Mouse (Mus musculus) midbrain, embryonic 15.5 days (tissue): ENCODE measurements at regions not wholly inside any gene's neighbourhood (a gene's known extent, or its start where the extent isn't known, plus 50 kb on each side); places are given as distances from the start of the nearest gene placed in this dataset.
A peak's percentile ranks its signal among the peaks of the same experiment; 100 is the strongest.

Experiments used
- ATAC-seq: fragments of 200-750 bp; cut with Nextera tagmentation; replicated peaks from 2 replicates; pipeline ENCODE4 v1.8.0; 2017; ENCODE audit warnings: moderate TSS enrichment
- H3K27ac ChIP-seq: fragments of 300-500 bp; sonication (generic); 2 replicates; pipeline ENCODE4 v1.5.1; 2015; ENCODE audit warnings: mild to moderate bottlenecking, inconsistent platforms
- H3K27me3 ChIP-seq: fragments of 300-500 bp; sonication (generic); replicated peaks from 2 replicates; pipeline ENCODE4 v1.6.1; 2015; ENCODE audit warnings: inconsistent platforms
- H3K36me3 ChIP-seq: fragments of 300-500 bp; sonication (generic); replicated peaks from 2 replicates; pipeline ENCODE4 v1.6.1; 2015; ENCODE audit warnings: inconsistent platforms
- H3K4me1 ChIP-seq: fragments of 300-500 bp; sonication (generic); 2 replicates; pipeline ENCODE4 v1.6.1; 2015; ENCODE audit warnings: inconsistent platforms
- H3K4me2 ChIP-seq: fragments of 300-500 bp; sonication (generic); 2 replicates; pipeline ENCODE4 v1.6.1; 2015; ENCODE audit warnings: inconsistent platforms, mild to moderate bottlenecking, moderate library complexity
- H3K4me3 ChIP-seq: fragments of 300-500 bp; sonication (generic); 2 replicates; pipeline ENCODE4 v1.5.1; 2015; ENCODE audit warnings: mild to moderate bottlenecking, inconsistent platforms
- H3K9ac ChIP-seq: fragments of 300-500 bp; sonication (generic); 2 replicates; pipeline ENCODE4 v1.6.1; 2015; ENCODE audit warnings: mild to moderate bottlenecking, inconsistent platforms
- H3K9me3 ChIP-seq: fragments of 300-500 bp; sonication (generic); 2 replicates; pipeline ENCODE4 v1.6.1; 2016; ENCODE audit warnings: inconsistent platforms
- WGBS: fragments of 180-500 bp; shearing (Covaris S2); methylation state at CpG from one replicate; pipeline ENCODE4 v1.1.7; 2015; ENCODE audit warnings: mixed read lengths; 5-methylcytosine and 5-hydroxymethylcytosine counted together

- Histone ChIP-seq H3K27ac (no peak overlapping the region), H3K27me3 (no peaks in the 10 kb centered on the region), H3K9me3 (no peaks in the 10 kb centered on the region), H3K4me2 (no peak overlapping the region), H3K4me1 (no peaks in the 10 kb centered on the region), H3K4me3 (no peak overlapping the region), H3K9ac (no peak overlapping the region), H3K36me3 (no peaks in the 10 kb centered on the region)
- ATAC-seq, result no peak
Measured at GRCm38 (mm10) chr8:62555842-62556241, 395.0 kb upstream of the Spock3 start.

DNA sequence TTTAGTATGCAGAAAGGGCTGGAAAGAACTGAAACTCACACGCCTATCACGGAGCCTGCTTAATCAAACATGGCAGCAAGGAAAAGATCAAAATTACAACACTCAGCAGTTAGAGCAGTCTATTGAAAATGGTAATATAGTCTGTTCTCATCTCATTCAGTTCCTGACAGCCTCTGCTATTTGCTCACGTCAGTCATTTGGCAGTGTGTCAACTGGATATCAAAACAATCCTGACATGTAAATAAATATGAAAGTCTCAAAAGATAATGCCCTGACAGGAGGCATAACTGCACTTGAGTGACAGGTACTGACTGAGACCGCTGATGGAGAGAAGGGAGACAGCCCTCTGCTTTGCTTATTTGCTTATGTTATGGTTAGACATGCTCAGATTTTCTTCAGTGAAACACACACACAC, 375.0 kb upstream of the Spock3 start:
- Histone ChIP-seq H3K4me3 (no peak overlapping the region), H3K9me3 (no peaks in the 10 kb centered on the region), H3K4me2 (no peak overlapping the region), H3K4me1 (peaks cover 4% of the 10 kb centered on the region; the same call in 1 of the 2 replicates), H3K9ac (no peak overlapping the region), H3K36me3 (no peaks in the 10 kb centered on the region), H3K27me3 (no peaks in the 10 kb centered on the region), H3K27ac (no peak overlapping the region)
- 42% methylated on average over 4 of the region's 4 CpGs for WGBS
- peak; percentile 90 for ATAC-seq

DNA sequence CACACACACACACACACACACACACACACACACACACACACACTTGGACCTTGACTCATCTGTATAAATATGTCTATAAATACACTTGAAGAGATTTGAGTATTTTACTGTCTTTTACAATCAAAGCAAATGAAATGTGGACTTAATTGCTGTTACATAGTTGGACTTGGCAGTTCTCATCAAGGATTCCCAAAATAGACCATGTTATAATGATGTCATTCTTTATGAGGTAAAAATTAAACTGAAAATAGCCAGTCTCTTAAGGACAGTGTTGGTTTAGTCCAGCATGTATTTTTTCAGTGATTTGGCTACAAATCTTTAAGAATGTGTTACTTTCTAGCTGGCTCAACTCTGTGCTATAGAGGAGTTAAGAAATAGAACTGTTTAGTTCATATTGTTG, 351.5 kb upstream of the Spock3 start:
- Histone ChIP-seq H3K9ac (no peak overlapping the region), H3K4me1 (no peaks in the 10 kb centered on the region), H3K27ac (no peak overlapping the region), H3K9me3 (no peaks in the 10 kb centered on the region), H3K4me2 (no peak overlapping the region), H3K27me3 (no peaks in the 10 kb centered on the region), H3K36me3 (no peaks in the 10 kb centered on the region), H3K4me3 (no peak overlapping the region)
- no peak for ATAC-seq

DNA sequence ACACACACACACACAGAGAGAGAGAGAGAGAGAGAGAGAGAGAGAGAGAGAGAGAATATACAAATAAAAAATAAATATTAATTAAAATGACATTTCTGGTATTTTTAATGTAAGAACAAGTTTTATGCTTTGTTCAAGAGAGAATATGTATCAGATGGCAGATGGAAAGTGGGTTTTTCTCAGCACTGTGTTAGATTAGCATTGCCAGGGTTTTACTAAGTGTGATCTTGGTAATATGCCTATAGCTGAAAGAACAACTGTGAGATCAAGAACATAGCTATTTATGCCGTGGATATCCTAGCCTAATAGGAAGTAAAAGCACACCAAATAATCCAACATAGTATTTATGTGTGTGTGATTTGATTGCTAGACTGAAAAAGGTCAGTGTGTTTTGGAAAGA, 344.7 kb upstream of the Spock3 start:
- no peak overlapping the region for H3K4me2 ChIP-seq
- no peak overlapping the region for H3K4me3 ChIP-seq
- no peaks in the 10 kb centered on the region for H3K9me3 ChIP-seq
- H3K27ac ChIP-seq, result no peak overlapping the region
- H3K4me1 ChIP-seq, result no peaks in the 10 kb centered on the region
- H3K36me3 ChIP-seq, result no peaks in the 10 kb centered on the region
- no peak overlapping the region for H3K9ac ChIP-seq
- no peak for ATAC-seq
- H3K27me3 ChIP-seq, result no peaks in the 10 kb centered on the region
- 75% methylated on average over 1 of the region's 1 CpGs for WGBS

- Histone ChIP-seq H3K4me2 (no peak overlapping the region), H3K4me3 (no peak overlapping the region), H3K27me3 (no peaks in the 10 kb centered on the region), H3K9ac (no peak overlapping the region), H3K4me1 (no peaks in the 10 kb centered on the region), H3K36me3 (no peaks in the 10 kb centered on the region), H3K27ac (no peak overlapping the region), H3K9me3 (no peaks in the 10 kb centered on the region)
- ATAC-seq, result no peak
Measured at GRCm38 (mm10) chr8:62619992-62620391, 330.8 kb upstream of the Spock3 start.

DNA sequence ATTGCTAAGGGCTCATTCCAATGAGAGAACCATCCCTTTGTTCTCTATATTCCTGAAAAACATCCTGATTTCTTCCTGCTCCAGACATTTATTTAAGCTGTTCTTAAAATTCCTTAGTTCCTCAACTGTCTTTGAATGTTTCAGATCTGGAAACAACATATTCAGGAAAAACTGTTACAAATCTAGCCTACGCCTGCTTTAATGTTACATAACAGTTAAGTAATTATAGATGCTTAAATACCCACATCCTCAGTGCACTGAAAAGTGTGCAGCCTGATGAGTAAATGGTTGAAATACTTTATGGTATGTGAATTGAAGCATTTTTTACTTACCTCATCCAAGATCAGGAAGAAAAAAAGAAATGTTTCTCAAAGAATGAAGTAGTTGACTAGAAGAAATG, 329.6 kb upstream of the Spock3 start:
- no peaks in the 10 kb centered on the region for H3K9me3 ChIP-seq
- H3K27ac ChIP-seq, result no peak overlapping the region
- no peak overlapping the region for H3K4me2 ChIP-seq
- no peak for ATAC-seq
- no peak overlapping the region for H3K9ac ChIP-seq
- no peak overlapping the region for H3K4me3 ChIP-seq
- no peaks in the 10 kb centered on the region for H3K36me3 ChIP-seq
- H3K4me1 ChIP-seq, result no peaks in the 10 kb centered on the region
- WGBS, result 93% methylated on average over 1 of the region's 1 CpGs
- H3K27me3 ChIP-seq, result no peaks in the 10 kb centered on the region
